Mouse (Mus musculus): ENCODE data around the gene Faim2. TPM values are rescaled to one million over a fixed set of nuclear protein-coding genes. Genes with fewer than 3 reads are reported as not detected.

Gene Faim2
- total RNA-seq, 2 experiments from 2014 or later, result 0.75 TPM; not detected in 1

DNA sequence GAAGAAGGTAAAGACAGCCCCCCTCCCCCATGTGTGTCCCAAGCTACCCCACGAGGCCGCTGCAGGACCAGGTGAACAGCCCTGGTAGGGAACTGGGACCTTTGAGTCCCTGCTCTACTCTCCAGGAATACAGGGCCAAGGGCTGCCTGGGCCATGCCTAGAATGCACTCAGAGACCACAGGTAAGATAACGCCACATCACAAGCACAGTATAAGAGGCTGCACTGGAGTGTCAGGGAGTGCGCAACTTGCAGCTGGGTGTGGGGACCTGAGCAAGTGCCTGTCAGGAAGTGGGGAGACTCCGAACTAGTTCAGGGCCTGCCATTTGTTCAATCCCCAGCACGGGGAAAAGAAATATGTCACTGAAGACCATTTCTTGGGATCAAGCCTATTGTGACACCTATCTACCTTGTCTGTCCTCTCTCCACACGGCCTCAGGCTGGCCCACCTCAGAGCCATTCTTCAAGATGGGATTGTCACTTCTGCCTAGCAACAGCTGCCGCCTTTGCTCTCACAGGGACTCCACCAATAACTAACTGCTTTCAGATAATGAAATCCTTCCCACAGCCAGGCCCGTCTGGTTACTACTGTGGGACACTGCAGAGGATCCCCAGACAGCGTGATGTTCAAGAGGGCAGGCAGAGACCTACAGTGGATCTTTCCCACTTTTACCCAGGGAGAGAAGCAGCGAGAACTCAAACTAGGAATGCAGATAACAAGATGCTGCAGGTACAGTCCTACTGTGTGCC, 74.6 kb downstream of the Faim2 start:
- intact Hi-C loops (cut with DNase I), result no loop called here
- Histone ChIP-seq H3K4me3 (no peak overlapping the region), H3K27ac (no peak overlapping the region)
- no peak for TF ChIP-seq CTCF (IDR thresholded peaks at IDR 0.05)
- no peak for DNase-seq

DNA sequence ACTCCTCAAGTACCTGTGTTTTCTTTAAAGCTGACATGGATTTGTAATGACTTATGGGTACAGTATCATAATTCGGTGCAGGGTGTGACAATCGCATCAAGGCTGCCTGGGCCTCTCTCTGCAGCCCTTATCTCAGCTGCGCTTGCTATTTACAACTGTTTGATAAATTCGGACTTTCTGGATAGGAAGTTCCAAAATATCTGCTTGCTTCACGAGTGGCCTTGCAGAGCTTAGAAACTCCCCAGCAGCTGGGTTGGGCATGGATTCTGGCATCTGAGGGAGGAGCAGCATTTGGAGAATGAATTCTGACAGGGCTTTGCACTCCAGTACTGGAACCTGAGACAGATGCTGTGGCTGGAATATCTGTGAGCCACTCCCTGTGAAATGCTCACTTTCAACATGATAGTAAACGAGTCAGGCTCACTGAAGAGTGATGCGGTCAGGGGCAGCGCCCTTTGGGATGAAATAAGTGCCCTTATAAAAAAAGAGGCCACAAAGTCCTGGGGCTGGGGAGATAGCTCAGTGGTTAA, 78.1 kb downstream of the Faim2 start:
- peak overlapping the region; percentile 35 for H3K27ac ChIP-seq
- intact Hi-C loops (cut with DNase I), result no loop called here
- TF ChIP-seq CTCF (IDR thresholded peaks at IDR 0.05), result no peak
- H3K4me3 ChIP-seq, result peak overlapping the region; percentile 47
- no peak for DNase-seq

DNA sequence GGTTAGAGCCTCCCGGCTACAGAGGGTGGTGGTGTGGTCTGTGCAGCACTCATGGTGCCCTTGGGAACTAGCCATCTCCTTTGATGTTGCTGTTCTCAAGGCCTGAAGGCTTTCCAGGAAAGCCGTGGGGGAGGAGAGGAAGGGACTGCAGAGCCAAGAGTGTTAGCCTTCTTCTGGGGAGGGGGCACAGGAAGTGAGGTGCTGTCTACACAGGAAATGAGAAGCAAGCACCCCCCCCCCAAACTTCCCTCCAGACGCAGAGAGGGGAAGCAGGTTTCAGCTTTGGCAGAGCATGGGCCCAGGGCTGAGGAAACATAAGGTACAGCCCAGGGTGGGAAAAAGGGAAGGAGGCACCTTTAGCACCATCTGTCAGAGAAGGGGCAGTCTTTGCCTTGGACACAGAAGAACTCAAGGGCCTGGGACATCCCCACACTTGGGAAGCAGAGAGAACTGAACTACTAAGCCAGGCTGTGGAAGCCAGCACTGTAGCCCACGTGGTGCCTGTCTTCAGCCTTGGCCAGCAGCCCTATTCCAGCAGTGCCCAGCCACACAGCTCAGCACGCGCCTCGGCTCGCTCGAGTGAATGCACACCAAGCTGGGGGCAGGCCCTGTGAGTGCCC, 78.7 kb downstream of the Faim2 start:
- Histone ChIP-seq H3K27ac (peak overlapping the region; percentile 35), H3K4me3 (peak overlapping the region; percentile 47)
- DNase-seq, result peak; percentile 81
- TF ChIP-seq CTCF (IDR thresholded peaks at IDR 0.05), result no peak
- intact Hi-C loops (cut with DNase I), result no loop called here

Other genes with a start within 250 kb of the Faim2 start
- gene Prpf40b, start 233.1 kb downstream of the Faim2 start, total RNA-seq (2021), result 10 to 100 TPM; 24.8 to 27.0 TPM
- not detected for gene Fam186b, start 232.3 kb downstream of the Faim2 start, total RNA-seq (2021)
- gene Fmnl3, start 157.7 kb downstream of the Faim2 start, total RNA-seq (2021), result 1 to 10 TPM; 5.5 to 7.2 TPM
- 100 to 1,000 TPM; 181 to 184 TPM for gene Tmbim6, start 135.3 kb downstream of the Faim2 start, total RNA-seq (2021)
- gene Nckap5l, start 70.4 kb downstream of the Faim2 start, total RNA-seq (2021), result 1 to 10 TPM; 2.3 to 2.7 TPM
- gene Bcdin3d, start 53.4 kb downstream of the Faim2 start, total RNA-seq (2021), result 1 to 10 TPM; 4.3 to 4.5 TPM
- gene Aqp2, start 50.9 kb upstream of the Faim2 start, total RNA-seq (2021), result not detected
- not detected for gene Aqp5, start 62.6 kb upstream of the Faim2 start, total RNA-seq (2021)
- not detected for gene Aqp6, start 73.2 kb upstream of the Faim2 start, total RNA-seq (2021)
- under 1 TPM; 0.89 to 0.94 TPM for gene Racgap1, start 123.5 kb upstream of the Faim2 start, total RNA-seq (2021)
- under 1 TPM in 1 of 2 experiments, not detected in 1; 0.31 TPM for gene Asic1, start 142.2 kb upstream of the Faim2 start, total RNA-seq (2021)
- 1 to 10 TPM; 6.9 to 7.2 TPM for gene Smarcd1, start 174.0 kb upstream of the Faim2 start, total RNA-seq (2021)
- 1 to 10 TPM in 1 of 2 experiments, not detected in 1; 1.0 TPM for gene Gm17349, start 177.3 kb upstream of the Faim2 start, total RNA-seq (2021)
- 100 to 1,000 TPM; 381 to 575 TPM for gene Gpd1, start 189.3 kb upstream of the Faim2 start, total RNA-seq (2021)
- gene Cox14, start 197.5 kb upstream of the Faim2 start, total RNA-seq (2021), result 100 to 1,000 TPM; 145 to 166 TPM
- 1 to 10 TPM; 4.6 to 5.4 TPM for gene Cers5, start 244.7 kb upstream of the Faim2 start, total RNA-seq (2021)

Data from gastrocnemius, adult 2 months (tissue).